33 mouse cellular contexts compared by ENCODE assay signal in genomic region chr13:49042371-49042770, GRCm38 (mm10).
"Had no signal": no experiment of that assay in that cellular context is flagged by ENCODE, and none has a peak within 500 bp of the region (broad histone marks: within the 10 kb centered on the region; RNA-seq: fewer than 3 reads in every experiment).

No protein-coding gene starts in this region.

- H3K9me3 ChIP-seq: heart, embryonic 12.5 days; heart, embryonic 13.5 days; heart, embryonic 15.5 days; hindbrain, embryonic 10.5 days; hindbrain, embryonic 12.5 days; hindbrain, embryonic 13.5 days; hindbrain, embryonic 15.5 days; intestine, embryonic 15.5 days; kidney, embryonic 15.5 days had no signal

- H3K27ac ChIP-seq: heart, embryonic 13.5 days; heart, embryonic 15.5 days; hindbrain, embryonic 10.5 days; hindbrain, embryonic 12.5 days; hindbrain, embryonic 13.5 days; hindbrain, embryonic 14.5 days; hindbrain, embryonic 15.5 days; hindbrain, postnatal 0 days; intestine, embryonic 15.5 days; kidney, embryonic 15.5 days; kidney, postnatal 0 days; layer of hippocampus, adult 2 months; left cerebral cortex, adult 2 months had no signal

- H3K27me3 ChIP-seq: heart, embryonic 12.5 days; heart, embryonic 13.5 days; heart, embryonic 15.5 days; hindbrain, embryonic 12.5 days; hindbrain, embryonic 13.5 days; hindbrain, embryonic 15.5 days; intestine, embryonic 15.5 days; kidney, embryonic 15.5 days had no signal

- H3K4me3 ChIP-seq: heart, embryonic 12.5 days; heart, embryonic 13.5 days; heart, embryonic 15.5 days; hindbrain, embryonic 10.5 days; hindbrain, embryonic 12.5 days; hindbrain, embryonic 13.5 days; hindbrain, embryonic 15.5 days; intestine, embryonic 15.5 days; kidney, embryonic 15.5 days; layer of hippocampus, adult 2 months; left cerebral cortex, adult 2 months had no signal

- H3K9ac ChIP-seq: heart, embryonic 12.5 days; heart, embryonic 13.5 days; heart, embryonic 15.5 days; hindbrain, embryonic 12.5 days; hindbrain, embryonic 13.5 days; hindbrain, embryonic 14.5 days; hindbrain, embryonic 15.5 days; intestine, embryonic 15.5 days; kidney, embryonic 15.5 days had no signal

- H3K36me3 ChIP-seq: heart, embryonic 12.5 days; heart, embryonic 13.5 days; heart, embryonic 15.5 days; intestine, embryonic 15.5 days; kidney, embryonic 15.5 days had no signal

- ATAC-seq: hindbrain, embryonic 16.5 days; hindbrain, postnatal 0 days; inflammation-experienced regulatory T-cells, adult 6 months; intestine, embryonic 15.5 days; intestine, embryonic 16.5 days; intestine, postnatal 0 days had no signal

- H3K4me2 ChIP-seq: heart, embryonic 12.5 days; heart, embryonic 13.5 days; heart, embryonic 15.5 days; hindbrain, embryonic 12.5 days; hindbrain, embryonic 13.5 days; hindbrain, embryonic 14.5 days; hindbrain, embryonic 15.5 days; intestine, embryonic 15.5 days; kidney, embryonic 15.5 days had no signal

- DNase-seq: heart, postnatal 10 days; heart, postnatal 14 days; heart, postnatal 36 days; heart, postnatal 4 days; kidney, adult 11 months; kidney, adult 18-20 months; kidney, adult 8-10 months; kidney, adult 9 months; kidney, postnatal 10 days; kidney, postnatal 14 days; kidney, postnatal 25 days; kidney, postnatal 36 days; kidney, postnatal 4 days; layer of hippocampus, adult 9-11 months; layer of hippocampus, postnatal 36 days had no signal
